Mouse (Mus musculus) embryonic facial prominence, embryonic 13.5 days (tissue): ENCODE results near the gene Park7. TPM values are rescaled to one million over a fixed set of nuclear protein-coding genes. Genes with fewer than 3 reads are reported as not detected.

Experiments used
- ATAC-seq: fragments of 200-750 bp; cut with Nextera tagmentation; 2 replicates; pipeline ENCODE4 v1.8.0; 2017; ENCODE audit warnings: low read depth; ENCODE audit not compliant: insufficient number of reproducible peaks, insufficient read depth, low FRiP score, low TSS enrichment
- H3K27ac ChIP-seq: fragments of 300-500 bp; sonication (generic); 2 replicates; pipeline ENCODE4 v1.5.1; 2015; ENCODE audit warnings: moderate library complexity, mild to moderate bottlenecking, inconsistent platforms
- H3K27me3 ChIP-seq: fragments of 300-500 bp; sonication (generic); 2 replicates; pipeline ENCODE4 v1.6.1; 2015; ENCODE audit warnings: mild to moderate bottlenecking, inconsistent platforms
- H3K36me3 ChIP-seq: fragments of 300-500 bp; sonication (generic); 2 replicates; pipeline ENCODE4 v1.6.1; 2015; ENCODE audit warnings: mild to moderate bottlenecking, inconsistent platforms
- H3K4me1 ChIP-seq: fragments of 300-500 bp; sonication (generic); 2 replicates; pipeline ENCODE4 v1.6.1; 2015; ENCODE audit warnings: inconsistent platforms
- H3K4me2 ChIP-seq: fragments of 300-500 bp; sonication (generic); 2 replicates; pipeline ENCODE4 v1.6.1; 2015; ENCODE audit warnings: moderate library complexity, mild to moderate bottlenecking, inconsistent platforms
- H3K4me3 ChIP-seq: fragments of 300-500 bp; sonication (generic); 2 replicates; pipeline ENCODE4 v1.5.1; 2015; ENCODE audit warnings: mild to moderate bottlenecking, inconsistent platforms
- H3K9ac ChIP-seq: fragments of 300-500 bp; sonication (generic); 2 replicates; pipeline ENCODE4 v1.6.1; 2015; ENCODE audit warnings: mild to moderate bottlenecking, inconsistent platforms
- H3K9me3 ChIP-seq: fragments of 300-500 bp; sonication (generic); 2 replicates; pipeline ENCODE4 v1.6.1; 2016; ENCODE audit warnings: inconsistent platforms
- WGBS: fragments of 180-500 bp; shearing (Covaris S2); methylation state at CpG from one replicate; pipeline ENCODE4 v1.1.7; 2015; ENCODE audit warnings: mixed read lengths; 5-methylcytosine and 5-hydroxymethylcytosine counted together
- polyA plus RNA-seq: library from polyadenylated mRNA; unstranded; fragments of >200 nt; fragmentation: Nextera tagmentation; extraction: Ambion mirVana; gene quantifications from 2 replicates; pipeline ENCODE4 v1.2.1, GENCODE M21; 2015

Gene Park7
- polyA plus RNA-seq, 1 experiment from 2014 or later, result 449 TPM

DNA sequence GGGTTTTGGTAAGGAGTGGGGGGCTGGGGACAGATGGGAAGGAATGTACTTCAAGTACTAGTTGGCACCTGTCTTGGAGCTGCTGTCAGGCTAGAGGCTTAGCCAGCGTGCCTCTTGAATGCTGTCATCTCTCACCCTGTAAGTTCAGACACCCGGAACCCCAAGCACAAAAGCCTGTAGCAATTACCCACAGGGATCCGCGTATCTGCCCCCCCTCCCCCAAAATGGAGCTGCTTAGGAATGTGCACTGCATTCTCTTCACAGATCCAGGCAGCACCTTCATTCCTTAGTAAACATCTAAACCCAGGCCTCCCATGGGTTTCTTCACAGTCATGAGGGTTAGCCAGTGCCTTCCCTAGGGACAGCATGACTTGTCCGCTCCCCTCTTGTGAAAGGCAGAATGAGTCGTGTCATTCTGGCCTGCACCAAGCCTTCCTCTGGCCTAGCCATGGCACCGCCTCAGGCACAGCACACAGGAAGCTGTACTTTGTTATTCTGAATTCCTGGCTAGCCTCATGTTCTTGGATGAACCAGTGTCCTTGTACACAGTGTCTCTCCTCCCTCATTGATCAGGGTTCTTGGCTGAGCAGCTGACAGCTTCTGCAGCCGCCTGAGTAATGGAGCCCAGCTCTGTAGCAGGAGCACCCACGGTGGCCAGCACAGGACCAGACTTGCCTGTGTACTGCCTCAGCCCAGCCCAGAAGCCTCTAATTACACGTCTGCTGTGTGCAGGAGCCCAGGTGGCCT is 42.7 kb downstream of the Park7 start:
- Histone ChIP-seq H3K4me2 (peak overlapping the region; percentile 30), H3K4me3 (no peak overlapping the region), H3K36me3 (peaks cover 17% of the 10 kb centered on the region), H3K9ac (no peak overlapping the region), H3K4me1 (peaks cover 42% of the 10 kb centered on the region), H3K27ac (peak overlapping the region; percentile 73), H3K9me3 (no peaks in the 10 kb centered on the region), H3K27me3 (no peaks in the 10 kb centered on the region)
- 22% methylated on average over 10 of the region's 10 CpGs for WGBS
- ATAC-seq, result peak; percentile 84

DNA sequence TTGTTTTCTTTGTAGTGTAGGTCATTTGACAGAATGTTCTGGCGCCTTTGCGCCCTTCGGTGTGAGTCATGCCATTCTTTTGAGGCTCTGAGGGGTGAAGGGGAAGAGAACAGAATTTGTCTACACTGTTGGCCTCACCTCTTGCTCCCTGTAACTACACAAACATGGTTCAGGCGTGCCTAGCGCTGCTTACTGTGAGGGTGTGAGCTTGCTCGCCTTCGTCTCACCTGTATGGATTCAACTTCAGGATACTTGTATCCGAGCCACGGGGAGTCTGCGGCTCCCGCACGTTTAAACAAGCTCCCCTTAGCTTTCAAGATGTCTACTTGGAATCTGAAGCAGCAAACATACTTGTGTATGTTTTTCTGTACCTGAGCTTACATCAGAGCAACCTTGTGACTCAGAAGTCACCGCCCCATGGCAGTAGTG is 43.3 kb downstream of the Park7 start:
- peaks cover 22% of the 10 kb centered on the region for H3K36me3 ChIP-seq
- H3K9ac ChIP-seq, result no peak overlapping the region
- H3K27ac ChIP-seq, result peak overlapping the region; percentile 73
- H3K9me3 ChIP-seq, result no peaks in the 10 kb centered on the region
- no peak overlapping the region for H3K4me2 ChIP-seq
- H3K4me1 ChIP-seq, result peaks cover 43% of the 10 kb centered on the region
- no peak for ATAC-seq
- H3K27me3 ChIP-seq, result no peaks in the 10 kb centered on the region
- H3K4me3 ChIP-seq, result no peak overlapping the region
- 75% methylated on average over 13 of the region's 13 CpGs for WGBS

DNA sequence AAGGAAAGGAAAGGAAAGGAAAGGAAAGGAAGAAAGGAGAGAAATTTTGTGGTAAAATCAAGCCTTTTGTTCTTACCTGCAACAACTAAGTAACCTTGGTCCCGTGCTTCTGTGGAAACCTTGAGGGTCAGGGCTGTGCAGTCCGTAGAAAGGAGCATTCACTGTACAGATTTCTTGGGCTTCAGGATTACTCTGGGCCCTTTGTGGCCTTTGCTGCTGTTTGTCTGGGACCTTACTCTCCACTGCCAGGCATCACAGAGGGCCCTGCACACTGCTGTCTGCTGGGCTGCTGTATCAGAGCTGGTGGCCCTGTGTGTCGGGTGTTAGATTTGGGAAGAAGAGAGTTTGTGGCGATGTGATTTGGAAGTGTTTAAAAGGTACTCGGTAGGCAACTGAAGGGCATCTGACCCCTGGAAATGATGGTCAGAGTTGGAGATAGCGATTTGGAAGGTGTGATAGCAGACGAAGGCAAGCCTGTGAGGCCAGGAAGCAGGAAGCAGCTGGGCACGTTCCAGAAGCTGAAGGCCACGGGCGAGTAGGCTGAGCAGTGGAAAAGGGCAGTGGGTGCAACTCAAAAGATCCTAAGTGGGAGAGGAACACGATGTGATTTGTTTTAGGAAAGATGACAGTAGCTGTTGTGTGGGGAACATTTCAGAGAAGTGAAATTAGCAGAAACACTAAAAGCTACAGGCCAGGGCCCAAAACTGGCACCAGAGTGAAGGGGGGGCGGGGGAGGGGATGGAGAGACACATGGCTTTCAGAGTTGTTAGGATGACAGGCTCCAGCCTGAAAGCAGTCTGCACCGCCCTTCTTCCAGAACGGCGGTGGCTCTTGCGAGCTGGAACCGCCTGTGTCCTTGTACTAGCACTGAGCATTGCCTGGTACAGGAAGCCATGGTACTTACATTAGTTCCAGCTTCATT is 44.7 kb downstream of the Park7 start:
- Histone ChIP-seq H3K27me3 (no peaks in the 10 kb centered on the region), H3K27ac (peak overlapping the region; percentile 73), H3K4me1 (peaks cover 55% of the 10 kb centered on the region), H3K4me3 (no peak overlapping the region), H3K4me2 (no peak overlapping the region), H3K9ac (peak overlapping the region; percentile 40; the same call in 1 of the 2 replicates), H3K9me3 (no peaks in the 10 kb centered on the region), H3K36me3 (peaks cover 32% of the 10 kb centered on the region)
- ATAC-seq, result no peak
- WGBS, result 60% methylated on average over 17 of the region's 17 CpGs

DNA sequence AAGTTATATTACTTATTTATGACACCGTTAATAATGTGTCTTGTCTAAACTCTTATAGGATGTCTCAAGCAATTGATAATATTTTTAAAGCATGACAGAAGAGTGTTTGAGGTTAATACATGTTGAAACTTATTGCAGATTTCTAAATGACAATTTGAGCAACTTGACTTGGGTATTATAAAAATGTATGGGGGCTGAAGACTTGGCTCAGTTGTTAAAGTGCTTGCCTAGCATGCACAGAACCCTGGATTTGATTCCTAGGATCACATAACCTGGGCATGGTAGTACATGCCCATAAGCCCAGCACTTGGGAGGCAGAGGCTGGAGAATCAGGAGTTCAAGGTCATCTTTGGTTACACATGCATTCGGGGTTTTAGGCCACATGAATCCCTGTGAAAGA is 45.4 kb downstream of the Park7 start:
- no peaks in the 10 kb centered on the region for H3K27me3 ChIP-seq
- no peaks in the 10 kb centered on the region for H3K9me3 ChIP-seq
- no peak for ATAC-seq
- H3K4me1 ChIP-seq, result peaks cover 61% of the 10 kb centered on the region
- no peak overlapping the region for H3K27ac ChIP-seq
- H3K4me2 ChIP-seq, result no peak overlapping the region
- peaks cover 32% of the 10 kb centered on the region for H3K36me3 ChIP-seq
- WGBS, result 67% methylated on average over 2 of the region's 2 CpGs
- no peak overlapping the region for H3K4me3 ChIP-seq
- no peak overlapping the region for H3K9ac ChIP-seq

DNA sequence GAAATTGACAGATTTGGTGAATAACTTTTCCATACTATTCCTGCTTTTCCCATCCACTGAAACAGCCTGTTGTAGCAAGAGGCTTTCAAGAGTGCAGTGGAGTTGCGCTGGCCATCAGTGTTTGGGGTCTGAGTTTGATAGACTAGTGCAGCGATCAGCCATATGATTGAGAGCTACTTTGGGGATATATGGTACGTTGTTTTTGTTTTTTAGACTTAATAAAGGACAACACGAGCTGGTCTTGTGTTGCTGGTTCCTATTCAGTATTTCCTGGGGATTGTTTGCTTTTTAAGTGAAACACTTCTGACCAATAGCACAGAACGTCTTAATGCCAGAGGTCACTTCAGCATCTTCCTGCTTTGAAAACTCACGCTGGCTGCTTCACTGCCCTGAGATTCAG is 46.1 kb downstream of the Park7 start:
- H3K9me3 ChIP-seq, result no peaks in the 10 kb centered on the region
- no peak overlapping the region for H3K4me2 ChIP-seq
- H3K36me3 ChIP-seq, result peaks cover 32% of the 10 kb centered on the region
- 78% methylated on average over 6 of the region's 6 CpGs for WGBS
- H3K27ac ChIP-seq, result no peak overlapping the region
- no peak for ATAC-seq
- no peak overlapping the region for H3K9ac ChIP-seq
- no peak overlapping the region for H3K4me3 ChIP-seq
- peaks cover 61% of the 10 kb centered on the region for H3K4me1 ChIP-seq
- no peaks in the 10 kb centered on the region for H3K27me3 ChIP-seq

DNA sequence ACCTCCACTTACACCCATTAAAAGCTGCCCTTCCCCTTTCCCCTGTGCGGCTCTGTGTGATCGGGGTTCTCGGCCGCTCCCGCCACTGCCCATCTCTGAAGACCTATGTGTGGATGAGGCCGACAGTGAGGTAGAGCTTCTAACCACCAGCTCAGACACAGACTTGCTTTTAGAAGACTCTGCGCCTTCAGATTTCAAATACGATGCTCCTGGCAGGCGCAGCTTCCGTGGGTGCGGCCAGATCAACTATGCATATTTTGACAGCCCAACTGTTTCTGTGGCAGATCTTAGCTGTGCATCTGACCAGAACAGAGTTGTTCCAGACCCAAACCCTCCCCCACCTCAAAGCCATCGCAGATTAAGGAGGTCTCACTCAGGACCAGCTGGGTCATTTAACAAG is 47.7 kb downstream of the Park7 start:
- ATAC-seq, result no peak
- no peak overlapping the region for H3K9ac ChIP-seq
- no peak overlapping the region for H3K27ac ChIP-seq
- H3K9me3 ChIP-seq, result no peaks in the 10 kb centered on the region
- H3K27me3 ChIP-seq, result no peaks in the 10 kb centered on the region
- peaks cover 50% of the 10 kb centered on the region for H3K4me1 ChIP-seq
- H3K36me3 ChIP-seq, result peaks cover 32% of the 10 kb centered on the region
- no peak overlapping the region for H3K4me2 ChIP-seq
- 90% methylated on average over 11 of the region's 12 CpGs for WGBS
- no peak overlapping the region for H3K4me3 ChIP-seq

DNA sequence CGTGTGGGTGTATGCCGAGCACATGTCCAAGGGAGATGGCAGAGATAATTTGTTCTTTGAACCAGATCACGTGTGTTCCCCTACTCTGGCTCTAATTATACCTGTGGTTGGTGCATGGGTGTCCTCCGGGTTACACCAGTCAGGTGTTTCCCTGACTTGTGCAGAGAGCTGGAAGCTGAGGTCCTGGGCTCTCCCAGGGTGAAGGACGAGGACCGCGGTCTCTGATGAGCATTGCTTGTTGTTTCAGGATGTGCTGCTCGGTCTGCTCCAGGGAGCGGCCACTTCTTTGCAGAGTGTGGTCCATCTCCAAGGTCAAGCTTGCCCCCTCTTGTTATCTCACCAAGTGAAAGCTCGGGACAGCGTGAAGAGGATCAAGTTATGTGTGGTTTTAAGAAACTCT is 48.2 kb downstream of the Park7 start:
- H3K4me2 ChIP-seq, result no peak overlapping the region
- no peak overlapping the region for H3K9ac ChIP-seq
- no peak overlapping the region for H3K27ac ChIP-seq
- no peaks in the 10 kb centered on the region for H3K9me3 ChIP-seq
- H3K27me3 ChIP-seq, result no peaks in the 10 kb centered on the region
- 84% methylated on average over 11 of the region's 11 CpGs for WGBS
- peaks cover 46% of the 10 kb centered on the region for H3K4me1 ChIP-seq
- H3K36me3 ChIP-seq, result peaks cover 32% of the 10 kb centered on the region
- H3K4me3 ChIP-seq, result no peak overlapping the region
- no peak for ATAC-seq

DNA sequence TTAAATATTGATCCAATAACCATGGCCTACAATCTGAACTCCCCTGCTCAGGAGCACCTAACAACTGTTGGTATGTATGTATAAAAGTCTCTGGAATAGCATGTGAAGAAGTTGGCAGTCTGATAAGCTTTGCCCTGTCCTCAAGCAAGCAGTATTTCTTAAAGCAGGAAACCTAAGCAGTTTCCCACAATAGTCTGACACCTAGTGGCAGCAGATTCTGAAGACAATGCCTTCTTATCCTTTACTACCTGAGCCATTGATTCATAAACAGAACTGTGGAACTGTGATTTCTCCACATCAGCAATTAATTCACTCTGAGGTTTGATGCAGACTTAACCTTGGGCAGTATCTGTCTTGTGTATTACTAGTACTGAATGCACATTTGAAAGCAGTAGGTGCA is 48.9 kb downstream of the Park7 start:
- Histone ChIP-seq H3K4me2 (no peak overlapping the region), H3K36me3 (peaks cover 32% of the 10 kb centered on the region), H3K27ac (no peak overlapping the region), H3K4me3 (no peak overlapping the region), H3K9me3 (no peaks in the 10 kb centered on the region), H3K9ac (0 out of 2 replicates have a peak overlapping the region, but pooled peaks have one; percentile 36), H3K4me1 (peaks cover 39% of the 10 kb centered on the region), H3K27me3 (no peaks in the 10 kb centered on the region)
- ATAC-seq, result no peak

DNA sequence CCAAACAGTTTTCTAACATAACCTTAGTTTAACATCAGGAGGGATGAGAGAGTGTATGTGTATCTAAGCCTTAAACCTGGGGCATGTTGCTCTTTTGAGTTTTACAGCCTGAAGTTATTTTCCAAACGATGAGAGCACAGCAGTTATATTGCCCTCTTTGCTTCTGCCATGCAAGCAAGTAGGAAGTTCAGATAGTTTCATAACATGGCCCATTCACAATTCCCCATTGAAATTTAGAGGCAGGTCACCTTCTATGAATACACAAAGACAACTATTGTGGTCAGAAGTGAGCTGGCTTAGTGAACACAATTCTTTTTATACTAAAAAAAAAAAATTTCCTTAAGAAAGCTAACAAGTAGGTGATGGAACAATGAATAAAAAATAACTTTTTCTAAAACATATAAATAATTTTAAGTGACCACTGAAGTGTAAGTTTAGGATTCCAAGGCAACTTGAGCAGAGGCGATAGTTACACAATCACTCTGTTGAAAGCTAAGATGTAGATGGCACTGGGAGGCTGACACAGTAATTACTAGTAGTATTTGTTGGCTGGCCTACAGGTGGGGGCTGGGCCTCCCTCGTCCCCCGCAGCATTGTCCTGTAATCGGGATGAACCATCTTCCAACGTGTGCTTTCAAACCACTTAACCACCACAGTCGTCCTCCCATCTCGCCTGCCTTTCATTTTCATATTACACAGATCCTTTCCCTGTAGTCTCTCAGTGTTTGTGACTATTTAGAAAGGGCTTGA is 51.4 kb downstream of the Park7 start:
- peaks cover 28% of the 10 kb centered on the region for H3K4me1 ChIP-seq
- no peak overlapping the region for H3K4me3 ChIP-seq
- H3K9me3 ChIP-seq, result no peaks in the 10 kb centered on the region
- peaks cover 26% of the 10 kb centered on the region for H3K36me3 ChIP-seq
- H3K27ac ChIP-seq, result peak overlapping the region; percentile 44
- 24% methylated on average over 8 of the region's 8 CpGs for WGBS
- ATAC-seq, result no peak
- H3K4me2 ChIP-seq, result no peak overlapping the region
- no peak overlapping the region for H3K9ac ChIP-seq
- H3K27me3 ChIP-seq, result no peaks in the 10 kb centered on the region

DNA sequence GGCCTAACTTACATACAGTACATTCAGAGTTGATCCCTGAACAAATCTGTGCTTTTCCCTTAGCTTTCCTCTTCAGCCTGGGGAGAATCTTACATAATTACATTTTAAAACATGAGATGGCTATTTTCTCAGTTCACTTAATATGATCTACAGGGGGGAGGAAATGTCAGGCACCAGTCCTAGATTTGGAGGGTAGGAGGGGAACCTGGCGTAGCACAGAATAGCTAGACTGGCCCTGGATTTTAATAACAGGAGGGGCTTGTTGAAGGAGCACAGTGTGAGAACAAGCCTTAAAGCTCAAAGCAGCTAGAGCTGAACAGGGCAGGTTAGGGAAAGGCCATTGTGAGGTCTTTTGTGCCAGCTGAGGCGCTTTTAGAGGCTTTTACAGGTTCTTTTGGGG is 53.1 kb downstream of the Park7 start:
- no peak overlapping the region for H3K4me2 ChIP-seq
- no peak overlapping the region for H3K4me3 ChIP-seq
- H3K27ac ChIP-seq, result no peak overlapping the region
- H3K36me3 ChIP-seq, result peaks cover 11% of the 10 kb centered on the region
- no peaks in the 10 kb centered on the region for H3K9me3 ChIP-seq
- no peak for ATAC-seq
- WGBS, result 85% methylated on average over 2 of the region's 2 CpGs
- no peak overlapping the region for H3K9ac ChIP-seq
- H3K27me3 ChIP-seq, result no peaks in the 10 kb centered on the region
- peaks cover 38% of the 10 kb centered on the region for H3K4me1 ChIP-seq

DNA sequence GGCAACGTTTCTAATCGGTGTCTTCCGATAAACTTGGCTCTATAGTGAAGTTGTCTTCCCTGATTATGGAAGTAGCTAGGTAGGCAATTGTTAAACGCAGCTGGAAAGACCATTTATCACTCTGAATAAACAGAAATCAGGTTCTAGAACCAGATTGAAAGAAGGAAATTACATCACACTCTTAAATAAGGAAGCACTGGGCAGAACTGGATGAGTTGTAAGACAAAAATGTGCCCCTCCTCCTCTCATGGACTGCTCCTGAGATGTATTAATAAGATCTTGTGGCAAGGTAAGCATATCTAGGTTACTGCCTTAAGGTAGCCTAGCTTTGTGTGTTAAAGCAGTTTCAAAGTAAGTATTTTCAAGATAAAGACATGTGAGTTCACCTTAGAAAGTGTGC is 53.7 kb downstream of the Park7 start:
- Histone ChIP-seq H3K36me3 (peaks cover 5% of the 10 kb centered on the region; the same call in 1 of the 2 replicates), H3K4me2 (no peak overlapping the region), H3K27me3 (no peaks in the 10 kb centered on the region), H3K4me3 (no peak overlapping the region), H3K9me3 (no peaks in the 10 kb centered on the region), H3K27ac (no peak overlapping the region), H3K4me1 (peaks cover 36% of the 10 kb centered on the region), H3K9ac (no peak overlapping the region)
- no peak for ATAC-seq
- WGBS, result 87% methylated on average over 4 of the region's 4 CpGs
